Mouse (Mus musculus) Patski (cell line): ENCODE data around the gene Reln. TPM values are rescaled to one million over a fixed set of nuclear protein-coding genes. Genes with fewer than 3 reads are reported as not detected.

Source experiments
- ATAC-seq: fragments of 100-300 bp; one replicate; pipeline ENCODE4 v1.8.0; 2021
- CTCF ChIA-PET: fragments of 350-600 bp; sonication (Branson Sonifier 250); formaldehyde crosslinking; loops from one replicate; lab custom pipeline; 2022; ENCODE audit warnings: inconsistent platforms; lab: Charles Lee
- POLR2A ChIA-PET: fragments of 350-600 bp; sonication (Branson Sonifier 250); formaldehyde crosslinking; loops from one replicate; lab custom pipeline; 2022; ENCODE audit warnings: antibody characterized with exemption, inconsistent platforms; lab: Charles Lee
- DNase-seq: peaks from one replicate; pipeline ENCODE4 v3.0.0-alpha.2; 2011; ENCODE audit warnings: low read depth, low spot score
- H3K27me3 ChIP-seq: fragments of 371-371 bp; one replicate; pipeline ENCODE4 v1.5.1; 2021
- CTCF ChIP-seq: fragments of 100-300 bp; IDR thresholded peaks from one replicate; pipeline ENCODE4 v1.5.1; 2021
- in situ Hi-C: fragments of 300-500 bp; cut with MboI; formaldehyde crosslinking; loops from 3 replicates; pipeline ENCODE4 v1.11.1; 2018; ENCODE audit warnings: low pct_unique_long_range_greater_than_20kb, mixed read lengths
- polyA plus RNA-seq: library from polyadenylated mRNA; unstranded; gene quantifications from one replicate; pipeline ENCODE4 v1.2.3, GENCODE M21; 2021

Gene Reln
- polyA plus RNA-seq, 1 experiment from 2014 or later: not detected

- ChIA-PET CTCF (no interaction called here), POLR2A (no interaction called here)
- TF ChIP-seq CTCF: no peak
- in situ Hi-C loops: no loop called here
- no peak for DNase-seq
- ATAC-seq: no peak
- peaks cover 18% of the 10 kb centered on the region for H3K27me3 ChIP-seq
Observed at GRCm38 (mm10) chr5:22009142-22009541, 335.4 kb downstream of the Reln start.

GRCm38 (mm10) chr5:22007304-22008059 is 337.0 kb downstream of the Reln start:
- ChIA-PET POLR2A (no interaction called here), CTCF (no interaction called here)
- TF ChIP-seq CTCF: no peak
- H3K27me3 ChIP-seq: peaks cover 17% of the 10 kb centered on the region
- ATAC-seq (no peak), DNase-seq (no peak)
- in situ Hi-C loops: no loop called here

- in situ Hi-C loops: no loop called here
- DNase-seq (no peak), ATAC-seq (no peak)
- TF ChIP-seq CTCF: no peak
- peaks cover 8% of the 10 kb centered on the region for H3K27me3 ChIP-seq
- ChIA-PET POLR2A (no interaction called here), CTCF (no interaction called here)
Observed at GRCm38 (mm10) chr5:22003858-22004257, 340.6 kb downstream of the Reln start.

GRCm38 (mm10) chr5:21987711-21988110 is 356.8 kb downstream of the Reln start:
- POLR2A ChIA-PET: no interaction called here

GRCm38 (mm10) chr5:21986311-21986710 is 358.2 kb downstream of the Reln start:
- in situ Hi-C loops: no loop called here
- CTCF ChIA-PET: no interaction called here

More at GRCm38 (mm10) chr5:21987711-21988110, 356.8 kb downstream of the Reln start:
- ATAC-seq (no peak), DNase-seq (no peak)
- peaks cover 16% of the 10 kb centered on the region for H3K27me3 ChIP-seq
- in situ Hi-C loops: no loop called here
- no peak for TF ChIP-seq CTCF
- CTCF ChIA-PET: no interaction called here

GRCm38 (mm10) chr5:21983021-21983667 is 361.4 kb downstream of the Reln start:
- no peak for DNase-seq
- CTCF ChIA-PET: no interaction called here
- in situ Hi-C loops: no loop called here
- POLR2A ChIA-PET: no interaction called here
- peaks cover 10% of the 10 kb centered on the region for H3K27me3 ChIP-seq
- ATAC-seq: no peak
- no peak for TF ChIP-seq CTCF

More at GRCm38 (mm10) chr5:21986311-21986710, 358.2 kb downstream of the Reln start:
- H3K27me3 ChIP-seq: peaks cover 13% of the 10 kb centered on the region
- no peak for DNase-seq
- POLR2A ChIA-PET: no interaction called here
- no peak for ATAC-seq
- TF ChIP-seq CTCF: peak; percentile 68

- no peak for DNase-seq
- peaks cover 7% of the 10 kb centered on the region for H3K27me3 ChIP-seq
- ChIA-PET CTCF (no interaction called here), POLR2A (no interaction called here)
- in situ Hi-C loops: no loop called here
- TF ChIP-seq CTCF: no peak
- no peak for ATAC-seq
Observed at GRCm38 (mm10) chr5:21981216-21981615, 363.3 kb downstream of the Reln start.

- ATAC-seq (no peak), DNase-seq (no peak)
- ChIA-PET POLR2A (no interaction called here), CTCF (no interaction called here)
- no peak for TF ChIP-seq CTCF
- in situ Hi-C loops: no loop called here
- H3K27me3 ChIP-seq: peaks cover 7% of the 10 kb centered on the region
Observed at GRCm38 (mm10) chr5:21980544-21980943, 364.0 kb downstream of the Reln start.

GRCm38 (mm10) chr5:21973266-21974010 is 371.1 kb downstream of the Reln start:
- ATAC-seq: no peak
- ChIA-PET POLR2A (no interaction called here), CTCF (no interaction called here)
- in situ Hi-C loops: no loop called here
- no peak for TF ChIP-seq CTCF
- DNase-seq: no peak
- peaks cover 13% of the 10 kb centered on the region for H3K27me3 ChIP-seq

GRCm38 (mm10) chr5:21961796-21962195 is 382.7 kb downstream of the Reln start:
- H3K27me3 ChIP-seq: peaks cover 15% of the 10 kb centered on the region
- in situ Hi-C loops: no loop called here
- DNase-seq: no peak
- ChIA-PET CTCF (no interaction called here), POLR2A (no interaction called here)
- TF ChIP-seq CTCF: no peak
- no peak for ATAC-seq

GRCm38 (mm10) chr5:21960151-21960550 is 384.4 kb downstream of the Reln start:
- in situ Hi-C loops: no loop called here
- CTCF ChIA-PET: no interaction called here
- peaks cover 19% of the 10 kb centered on the region for H3K27me3 ChIP-seq
- POLR2A ChIA-PET: no interaction called here
- no peak for TF ChIP-seq CTCF
- ATAC-seq (no peak), DNase-seq (no peak)
